Mouse (Mus musculus) lung, adult 2 months (tissue): ENCODE data around the gene Uggt2.

Experiments used
- CTCF ChIP-seq: fragments of 200-500 bp; IDR thresholded peaks from 2 replicates; pipeline ENCODE4 v1.5.1; 2011; ENCODE audit warnings: mild to moderate bottlenecking, low read length, control low read depth; ENCODE audit not compliant: insufficient read depth
- POLR2A ChIP-seq: fragments of 200-500 bp; IDR thresholded peaks from 2 replicates; pipeline ENCODE4 v1.6.1; 2011; ENCODE audit warnings: low read depth, mild to moderate bottlenecking, control low read depth, low read length, borderline replicate concordance; ENCODE audit errors: extremely low read depth

- no peak for TF ChIP-seq CTCF
- no peak for TF ChIP-seq POLR2A
Observed at GRCm38 (mm10) chr14:119012607-119013431, 86.4 kb downstream of the Uggt2 start.
